Mouse (Mus musculus) limb, embryonic 11.5 days (tissue): ENCODE data around the gene Pdlim4. TPM values are rescaled to one million over a fixed set of nuclear protein-coding genes. Genes with fewer than 3 reads are reported as not detected.
"Not testable (repeated sequence)": the region's sequence is repeated elsewhere in the genome, so short reads cannot be mapped to it uniquely, and the experiment has no call there.

Experiments used
- ATAC-seq: fragments of 200-750 bp; cut with Nextera tagmentation; 2 replicates; pipeline ENCODE4 v1.8.0; 2017; ENCODE audit warnings: low read depth; ENCODE audit not compliant: insufficient number of reproducible peaks, low FRiP score, low TSS enrichment
- DNase-seq: peaks from one replicate; pipeline ENCODE4 v3.0.0-alpha.2; 2015; ENCODE audit warnings: low spot score
- H3K27ac ChIP-seq: fragments of 300-500 bp; sonication (generic); replicated peaks from 2 replicates; pipeline ENCODE4 v1.5.1; 2014; ENCODE audit warnings: low read depth, mild to moderate bottlenecking, low read length
- H3K27me3 ChIP-seq: fragments of 300-500 bp; sonication (generic); 2 replicates; pipeline ENCODE4 v1.6.1; 2014; ENCODE audit warnings: mild to moderate bottlenecking, low read length, mixed read lengths; ENCODE audit not compliant: control insufficient read depth, insufficient read depth
- H3K36me3 ChIP-seq: fragments of 300-500 bp; sonication (generic); 2 replicates; pipeline ENCODE4 v1.6.1; 2014; ENCODE audit warnings: mild to moderate bottlenecking, low read length, moderate library complexity, mixed read lengths; ENCODE audit not compliant: control insufficient read depth, insufficient read depth
- H3K4me1 ChIP-seq: fragments of 300-500 bp; sonication (generic); 2 replicates; pipeline ENCODE4 v1.6.1; 2014; ENCODE audit warnings: low read length, mixed read lengths; ENCODE audit not compliant: control insufficient read depth, insufficient read depth
- H3K4me2 ChIP-seq: fragments of 300-500 bp; sonication (generic); 2 replicates; pipeline ENCODE4 v1.6.1; 2014; ENCODE audit warnings: low read depth, mild to moderate bottlenecking, moderate library complexity; ENCODE audit not compliant: severe bottlenecking
- H3K4me3 ChIP-seq: fragments of 300-500 bp; sonication (generic); 2 replicates; pipeline ENCODE4 v1.5.1; 2014; ENCODE audit warnings: low read depth, low read length
- H3K9ac ChIP-seq: fragments of 300-500 bp; sonication (generic); 2 replicates; pipeline ENCODE4 v1.6.1; 2014; ENCODE audit warnings: mild to moderate bottlenecking, low read length
- H3K9me3 ChIP-seq: fragments of 300-500 bp; sonication (generic); 2 replicates; pipeline ENCODE4 v1.6.1; 2016; ENCODE audit warnings: low read length; ENCODE audit not compliant: control insufficient read depth
- WGBS: fragments of 180-500 bp; shearing (Covaris S2); extraction: QIAGEN DNeasy Blood & Tissue Kit; methylation state at CpG from one replicate; pipeline ENCODE4 v1.1.7; 2014; 5-methylcytosine and 5-hydroxymethylcytosine counted together
- polyA plus RNA-seq: library from polyadenylated mRNA; unstranded; fragments of >200 nt; fragmentation: Nextera tagmentation; extraction: Ambion mirVana; gene quantifications from 2 replicates; pipeline ENCODE4 v1.2.1, GENCODE M21; 2014

Pdlim4 gene
- polyA plus RNA-seq, 1 experiment from 2014 or later: 178 TPM

DNA sequence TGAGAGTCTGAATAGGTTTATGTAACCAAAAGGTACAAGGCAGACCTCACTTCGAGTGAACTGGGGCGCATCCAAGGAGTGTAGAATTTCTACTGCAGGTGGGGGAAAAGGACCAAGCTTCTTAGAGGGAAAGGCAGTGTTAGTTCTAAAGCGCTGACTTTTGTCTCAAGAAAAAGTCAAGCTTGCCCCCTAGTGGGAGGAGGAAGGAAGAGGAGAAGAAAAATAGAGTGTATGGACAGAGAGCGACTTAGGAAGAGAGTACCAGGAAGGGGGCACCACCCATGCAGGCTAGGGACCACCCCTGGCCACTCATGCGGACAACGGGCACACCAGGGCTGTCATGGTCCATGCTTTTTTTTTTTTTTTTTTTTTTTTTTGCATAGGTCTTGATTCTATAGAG is 14.6 kb downstream of the Pdlim4 start:
- no peaks in the 10 kb centered on the region for H3K27me3 ChIP-seq
- 0 out of 2 replicates have a peak, but pooled peaks cover 2% of the 10 kb centered on the region for H3K36me3 ChIP-seq
- H3K4me1 ChIP-seq: peaks cover 33% of the 10 kb centered on the region
- no peaks in the 10 kb centered on the region for H3K9me3 ChIP-seq
- no peak overlapping the region for H3K4me2 ChIP-seq
- no peak overlapping the region for H3K27ac ChIP-seq
- 52% methylated on average over 6 of the region's 6 CpGs for WGBS
- H3K9ac ChIP-seq: no peak overlapping the region
- DNase-seq: no peak
- no peak overlapping the region for H3K4me3 ChIP-seq
- no peak for ATAC-seq

- H3K4me3 ChIP-seq: no peak overlapping the region
- peaks cover 22% of the 10 kb centered on the region for H3K4me1 ChIP-seq
- no peaks in the 10 kb centered on the region for H3K9me3 ChIP-seq
- 93% methylated on average over 7 of the region's 7 CpGs for WGBS
- H3K27ac ChIP-seq: no peak overlapping the region
- H3K4me2 ChIP-seq: no peak overlapping the region
- no peak overlapping the region for H3K9ac ChIP-seq
- DNase-seq: no peak
- 0 out of 2 replicates have a peak, but pooled peaks cover 2% of the 10 kb centered on the region for H3K36me3 ChIP-seq
- no peaks in the 10 kb centered on the region for H3K27me3 ChIP-seq
- no peak for ATAC-seq
Measured at GRCm38 (mm10) chr11:54053090-54053489, 15.7 kb downstream of the Pdlim4 start.

DNA sequence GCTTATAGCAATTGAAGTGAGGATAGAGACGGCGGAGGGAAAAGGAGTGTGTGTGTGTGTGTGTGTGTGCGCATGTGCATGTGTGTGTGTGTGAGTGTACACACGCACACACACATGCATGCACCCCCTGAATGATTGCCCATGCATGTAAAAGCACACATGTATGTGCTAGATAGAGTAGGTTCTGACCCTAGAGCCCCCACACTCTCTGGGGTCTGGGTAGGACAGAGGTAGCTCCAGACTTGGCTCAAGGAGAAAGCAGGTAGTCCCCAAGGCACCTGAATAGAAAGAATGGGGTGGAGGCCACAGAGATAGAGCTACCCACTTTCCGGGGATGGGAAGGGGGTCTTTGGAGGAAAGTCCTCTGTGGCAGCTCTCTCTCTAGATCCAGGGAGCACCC is 16.7 kb downstream of the Pdlim4 start:
- ATAC-seq (no peak), DNase-seq (no peak)
- Histone ChIP-seq H3K4me2 (no peak overlapping the region), H3K36me3 (0 out of 2 replicates have a peak, but pooled peaks cover 2% of the 10 kb centered on the region), H3K27ac (no peak overlapping the region), H3K4me3 (no peak overlapping the region), H3K4me1 (peaks cover 13% of the 10 kb centered on the region), H3K27me3 (no peaks in the 10 kb centered on the region), H3K9ac (no peak overlapping the region), H3K9me3 (no peaks in the 10 kb centered on the region)
- 94% methylated on average over 5 of the region's 5 CpGs for WGBS

GRCm38 (mm10) chr11:54051161-54051560 is 17.7 kb downstream of the Pdlim4 start:
- DNase-seq (no peak), ATAC-seq (no peak)
- Histone ChIP-seq H3K4me1 (peaks cover 3% of the 10 kb centered on the region), H3K27ac (no peak overlapping the region), H3K4me3 (no peak overlapping the region), H3K36me3 (0 out of 2 replicates have a peak, but pooled peaks cover 2% of the 10 kb centered on the region), H3K27me3 (no peaks in the 10 kb centered on the region), H3K4me2 (no peak overlapping the region), H3K9ac (no peak overlapping the region), H3K9me3 (no peaks in the 10 kb centered on the region)
- 92% methylated on average over 7 of the region's 7 CpGs for WGBS

DNA sequence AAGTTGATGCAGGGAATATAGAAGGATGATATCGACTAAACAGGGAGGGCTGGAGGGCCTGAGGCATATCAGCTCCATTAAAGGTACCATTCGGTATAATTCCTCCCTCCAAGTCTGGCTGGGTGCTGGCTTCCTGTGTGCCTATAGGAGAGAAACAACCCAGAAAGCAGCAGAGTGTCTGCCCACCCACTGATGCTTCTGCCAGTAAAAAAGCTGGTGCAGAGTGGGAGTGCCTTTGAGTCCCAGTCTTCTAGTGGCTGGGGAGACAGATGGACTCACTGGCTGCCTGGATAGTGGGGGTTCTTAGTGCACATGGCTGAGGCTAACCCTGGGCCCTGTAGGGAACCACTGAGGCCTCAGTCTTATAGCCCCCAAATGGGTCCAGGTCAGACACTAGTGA is 18.6 kb downstream of the Pdlim4 start:
- H3K27me3 ChIP-seq: no peaks in the 10 kb centered on the region
- 0 out of 2 replicates have a peak, but pooled peaks cover 2% of the 10 kb centered on the region for H3K36me3 ChIP-seq
- no peak overlapping the region for H3K4me2 ChIP-seq
- no peak for DNase-seq
- H3K4me3 ChIP-seq: no peak overlapping the region
- H3K9ac ChIP-seq: no peak overlapping the region
- no peaks in the 10 kb centered on the region for H3K9me3 ChIP-seq
- ATAC-seq: no peak
- H3K4me1 ChIP-seq: no peaks in the 10 kb centered on the region
- 84% methylated on average over 2 of the region's 2 CpGs for WGBS
- H3K27ac ChIP-seq: no peak overlapping the region

DNA sequence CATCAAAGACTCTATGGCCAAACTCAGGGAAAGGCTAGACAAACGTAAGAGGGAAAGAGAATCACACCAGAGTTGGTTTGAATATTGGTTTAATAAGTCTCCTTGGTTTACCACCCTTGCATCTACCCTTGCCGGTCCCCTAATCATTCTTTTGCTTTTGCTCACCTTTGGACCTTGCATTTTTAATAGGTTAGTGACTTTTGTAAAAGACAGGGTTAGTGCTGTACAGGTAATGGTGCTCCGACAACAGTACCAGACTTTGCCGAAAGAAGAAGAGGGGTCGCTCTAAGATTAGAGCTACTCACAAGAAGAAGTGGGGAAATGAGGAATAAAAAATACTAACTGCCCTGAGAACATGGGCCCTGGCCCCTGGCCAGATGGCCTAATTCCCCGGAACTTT is 28.1 kb downstream of the Pdlim4 start:
- DNase-seq (no peak), ATAC-seq (no peak)
- no peaks in the 10 kb centered on the region for H3K36me3 ChIP-seq
- H3K27ac ChIP-seq: no peak overlapping the region
- H3K4me1 ChIP-seq: no peaks in the 10 kb centered on the region
- no peak overlapping the region for H3K4me3 ChIP-seq
- H3K4me2 ChIP-seq: no peak overlapping the region
- H3K27me3 ChIP-seq: no peaks in the 10 kb centered on the region
- no peak overlapping the region for H3K9ac ChIP-seq
- WGBS: 90% methylated on average over 6 of the region's 6 CpGs
- no peaks in the 10 kb centered on the region for H3K9me3 ChIP-seq

DNA sequence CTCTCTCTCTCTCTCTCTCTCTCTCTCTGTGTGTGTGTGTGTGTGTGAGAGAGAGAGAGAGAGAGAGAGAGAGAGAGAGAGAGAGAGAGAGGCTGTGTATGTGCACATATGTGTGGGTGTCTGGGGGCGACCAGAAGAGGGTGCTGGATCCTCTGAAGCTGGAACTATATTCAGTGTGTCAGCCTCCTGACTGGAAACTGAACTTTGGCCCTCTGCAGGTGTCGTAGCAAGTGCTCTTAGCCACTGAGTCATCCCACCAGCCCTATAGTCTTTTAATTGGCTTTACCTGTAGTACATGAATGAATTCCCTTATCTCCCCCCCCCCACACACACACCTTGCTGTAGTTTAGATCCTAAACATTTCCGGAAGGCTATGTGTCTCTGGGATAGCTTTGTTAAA is 35.9 kb downstream of the Pdlim4 start:
- H3K4me2 ChIP-seq, H3K27ac ChIP-seq, DNase-seq, H3K9me3 ChIP-seq, ATAC-seq, H3K9ac ChIP-seq, H3K36me3 ChIP-seq, H3K4me3 ChIP-seq, H3K4me1 ChIP-seq, H3K27me3 ChIP-seq: not testable (repeated sequence)
- 100% methylated on average over 1 of the region's 3 CpGs for WGBS

GRCm38 (mm10) chr11:54028997-54029396 is 39.8 kb downstream of the Pdlim4 start:
- H3K4me1 ChIP-seq: 0 out of 2 replicates have a peak, but pooled peaks cover 3% of the 10 kb centered on the region
- H3K27me3 ChIP-seq: peaks cover 10% of the 10 kb centered on the region
- H3K27ac ChIP-seq: no peak overlapping the region
- H3K4me2 ChIP-seq: no peak overlapping the region
- ATAC-seq (no peak), DNase-seq (no peak)
- H3K4me3 ChIP-seq: no peak overlapping the region
- H3K36me3 ChIP-seq: no peaks in the 10 kb centered on the region
- 79% methylated on average over 4 of the region's 4 CpGs for WGBS
- H3K9ac ChIP-seq: no peak overlapping the region
- no peaks in the 10 kb centered on the region for H3K9me3 ChIP-seq
